Mouse (Mus musculus) hindlimb bud, embryonic 11.5 days (tissue): ENCODE data around the gene Vps51.

Experiments used
- DNase-seq: peaks from one replicate; pipeline ENCODE4 v3.0.0-alpha.2; 2012; ENCODE audit warnings: low read depth, low spot score; ENCODE audit errors: extremely low spot score

The Vps51 gene

GRCm38 (mm10) chr19:6082156-6082555, 5.1 kb upstream of the Vps51 start, which contains the start of gene Gm28374:
Gm28374 (minus strand) TSS chr19:6082256.
- DNase-seq: no peak

DNA sequence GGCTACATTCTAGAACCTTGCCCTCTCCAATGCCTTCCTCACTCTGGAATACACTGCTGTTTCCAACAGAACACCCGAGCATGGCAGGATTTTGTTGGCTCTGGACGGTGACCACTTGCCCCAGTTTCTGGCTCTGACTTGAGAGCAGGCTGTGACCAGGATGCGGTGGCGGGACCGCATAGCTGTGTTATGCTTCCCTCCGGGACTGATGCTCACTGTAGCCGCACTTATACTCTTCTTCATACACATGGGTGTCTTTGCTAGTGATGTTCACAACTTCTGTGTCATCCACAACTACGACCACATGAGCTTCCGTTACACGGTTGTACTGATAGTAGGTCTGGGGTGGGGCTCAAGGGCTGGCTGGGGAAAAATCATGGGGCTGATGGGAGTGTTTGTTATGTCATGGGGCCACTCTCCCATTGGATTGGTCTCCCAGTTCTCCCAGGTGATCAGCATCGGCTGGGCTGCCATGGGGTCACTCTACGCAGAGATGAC, 3.0 kb upstream of the Vps51 start, which contains the start of gene Tmem262:
TSS of gene Tmem262 (plus strand) at position 51 of the 498 bp plus-strand sequence.
- DNase-seq: no peak

- DNase-seq: no peak
These were observed 3.1 kb downstream of the Vps51 start for GRCm38 (mm10) chr19:6073889-6074288.

GRCm38 (mm10) chr19:6071261-6071660, 5.8 kb downstream of the Vps51 start:
- no peak for DNase-seq

DNA sequence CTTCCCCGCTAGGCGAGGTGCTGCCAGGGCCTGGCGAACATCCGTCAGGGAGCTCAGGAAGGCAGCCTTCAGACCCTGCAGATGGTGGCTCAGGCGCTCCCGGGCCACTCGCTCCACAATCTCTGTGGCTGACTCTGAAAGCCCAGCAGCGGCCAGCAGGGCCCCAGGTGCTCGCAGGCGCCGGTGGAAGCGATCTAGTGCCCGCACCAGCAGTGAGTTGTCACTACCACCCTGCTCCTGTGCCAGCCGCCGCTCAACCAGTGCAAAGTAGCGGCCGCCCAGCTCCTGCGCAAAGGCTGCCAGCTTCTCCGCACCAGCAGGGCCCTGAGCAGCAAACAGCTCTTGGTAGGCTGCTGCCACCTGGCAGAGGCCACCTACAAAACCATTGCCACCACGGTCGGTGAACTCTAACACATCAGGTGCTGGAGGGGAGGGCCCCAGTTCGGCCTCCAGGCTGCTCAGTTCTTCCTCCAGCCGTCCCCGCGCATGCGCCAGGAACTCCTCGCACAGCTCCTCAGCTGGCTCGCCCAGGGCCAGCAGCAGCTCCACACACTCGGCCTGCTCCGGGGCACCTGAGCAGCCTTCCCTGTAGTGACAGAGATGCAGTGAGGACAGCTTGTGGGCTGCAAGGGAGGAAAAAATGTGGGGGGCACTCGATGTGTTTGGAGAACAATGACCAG, 6.3 kb downstream of the Vps51 start:
- DNase-seq: no peak

GRCm38 (mm10) chr19:6069851-6070250, 7.2 kb downstream of the Vps51 start:
- no peak for DNase-seq

GRCm38 (mm10) chr19:6068951-6069350, 8.1 kb downstream of the Vps51 start:
- no peak for DNase-seq

- DNase-seq: no peak
These were observed 9.2 kb downstream of the Vps51 start, which contains the start of gene Tm7sf2 for GRCm38 (mm10) chr19:6067724-6068415. Tm7sf2 (minus strand) TSS chr19:6068373.

GRCm38 (mm10) chr19:6067011-6067723, 9.9 kb downstream of the Vps51 start:
- no peak for DNase-seq

- no peak for DNase-seq
These were observed 10.5 kb downstream of the Vps51 start for GRCm38 (mm10) chr19:6066571-6066970.

- DNase-seq: no peak
These were observed 13.9 kb downstream of the Vps51 start for GRCm38 (mm10) chr19:6063081-6063480.

DNA sequence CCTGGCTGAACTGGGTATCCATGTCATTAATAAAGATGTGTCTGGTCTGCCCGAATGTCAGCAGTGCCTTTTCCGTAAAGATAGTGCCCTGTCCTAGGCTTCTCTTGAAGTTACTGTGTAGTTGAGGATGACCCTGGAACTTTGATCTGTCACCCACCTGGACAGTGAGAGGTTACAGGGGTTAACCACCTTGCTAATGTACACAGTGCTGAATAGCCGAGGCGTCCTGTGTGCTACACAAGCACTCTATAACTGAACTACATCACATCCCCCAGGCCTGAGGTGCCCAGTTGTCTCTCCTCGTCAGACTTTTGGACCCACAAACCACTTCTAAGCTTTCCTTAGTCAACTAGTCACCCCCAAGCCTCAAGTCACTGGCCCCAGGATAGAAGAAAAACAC, 14.6 kb downstream of the Vps51 start:
- DNase-seq: no peak

DNA sequence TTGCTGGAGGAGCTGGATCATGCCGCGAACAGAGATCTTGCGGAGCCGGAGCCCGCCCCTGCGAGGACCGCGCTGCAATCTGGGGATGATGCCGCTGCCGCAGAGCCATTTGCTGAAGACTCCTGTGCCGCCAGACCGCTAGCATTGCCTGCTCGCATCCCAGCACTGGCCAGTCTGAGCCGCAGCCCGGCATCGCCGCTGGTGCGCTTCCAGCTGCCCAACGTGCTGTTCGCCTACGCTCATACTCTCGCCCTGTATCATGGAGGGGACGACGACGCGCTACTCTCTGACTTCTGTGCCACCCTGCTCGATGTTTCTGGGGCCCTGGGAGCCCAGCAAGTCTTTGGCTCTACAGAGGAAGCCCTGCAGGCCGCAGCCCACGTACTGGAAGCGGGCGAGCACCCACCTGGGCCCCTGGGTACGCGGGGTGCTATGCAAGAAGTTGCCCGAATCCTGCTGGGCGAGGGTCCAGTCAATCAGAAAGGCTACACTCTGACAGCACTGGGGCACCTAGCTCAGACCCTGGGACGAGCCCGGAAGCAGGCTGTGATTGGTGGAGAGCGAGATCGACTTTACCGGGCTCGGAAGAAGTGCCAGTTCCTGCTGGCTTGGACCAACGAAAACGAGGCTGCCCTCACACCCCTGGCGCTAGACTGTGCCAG, 15.3 kb downstream of the Vps51 start:
- DNase-seq: no peak

GRCm38 (mm10) chr19:6061021-6061533, 16.0 kb downstream of the Vps51 start, which contains the start of gene Znhit2:
Znhit2 (plus strand) TSS chr19:6061192.
- DNase-seq: peak; percentile 83

DNA sequence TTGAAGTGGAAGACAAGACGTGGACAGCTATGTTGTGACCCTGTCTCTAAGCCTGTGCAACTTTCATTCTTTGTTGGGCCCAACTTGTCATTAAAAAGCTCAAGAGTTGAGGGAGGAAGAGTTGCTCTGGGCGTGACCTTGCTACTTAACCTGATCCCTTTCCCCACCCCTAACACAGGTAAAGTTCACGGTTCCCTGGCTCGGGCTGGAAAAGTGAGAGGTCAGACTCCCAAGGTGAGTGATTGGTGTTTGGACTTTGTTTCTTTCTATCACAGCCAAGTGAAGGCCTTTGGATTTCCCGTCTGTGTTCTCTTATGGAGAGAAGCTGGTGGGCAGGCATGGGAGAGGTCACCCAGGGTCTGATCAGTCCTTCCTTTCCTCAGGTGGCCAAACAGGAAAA, 18.1 kb downstream of the Vps51 start:
- no peak for DNase-seq

DNA sequence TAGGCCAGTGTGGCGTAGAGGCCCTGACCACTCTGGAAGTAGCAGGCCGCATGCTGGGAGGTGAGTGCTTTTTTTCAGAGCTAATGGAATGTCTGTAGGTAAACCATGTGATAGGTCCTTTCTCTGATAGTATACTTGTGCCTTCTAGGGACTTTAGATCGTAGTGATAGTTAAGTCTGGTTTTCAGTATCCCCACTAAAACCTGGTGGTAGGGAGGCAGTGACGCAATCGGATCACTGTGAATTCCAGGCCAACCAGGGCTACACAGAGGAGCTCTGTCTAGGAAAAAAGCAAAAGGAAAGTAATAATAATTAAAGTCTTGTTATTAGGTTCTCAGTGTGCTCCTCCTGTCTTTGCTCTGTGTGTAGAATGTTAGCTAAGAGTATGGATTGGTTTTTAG, 18.5 kb downstream of the Vps51 start:
- no peak for DNase-seq

- peak; percentile 91 for DNase-seq
These were observed 19.5 kb downstream of the Vps51 start, which contains the start of the genes Mrpl49 and Fau for GRCm38 (mm10) chr19:6057313-6058096. Mrpl49 (minus strand) TSS chr19:6057785. Fau (plus strand) TSS chr19:6057844.

DNA sequence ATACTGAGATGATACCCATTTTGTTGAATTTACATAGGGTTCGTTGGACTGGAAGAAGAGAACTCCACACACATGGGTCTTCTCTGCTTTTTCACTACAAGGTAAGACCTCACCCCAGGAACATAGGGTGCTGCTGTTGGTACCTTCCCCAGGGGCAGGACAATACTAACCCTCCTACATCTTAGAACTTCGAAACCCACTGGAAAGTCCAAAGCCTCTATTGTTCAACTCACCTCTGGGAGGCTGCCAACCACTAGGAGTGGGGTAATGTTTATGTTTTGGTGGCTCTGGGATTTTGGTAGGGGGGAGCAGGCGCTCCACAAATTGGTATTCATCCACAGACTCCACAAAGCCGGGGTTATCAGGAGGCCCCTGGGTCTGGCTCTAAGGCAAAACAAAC, 20.3 kb downstream of the Vps51 start:
- no peak for DNase-seq

- no peak for DNase-seq
These were observed 22.7 kb downstream of the Vps51 start for GRCm38 (mm10) chr19:6054296-6054695.

GRCm38 (mm10) chr19:6052516-6052915, 24.5 kb downstream of the Vps51 start:
- DNase-seq: no peak
